Mouse (Mus musculus) stomach, embryonic 16.5 days (tissue): Measurements from ENCODE around the gene Iqce. TPM values are rescaled to one million over a fixed set of nuclear protein-coding genes. Genes with fewer than 3 reads are reported as not detected.

Experiments
- ATAC-seq: fragments of 200-750 bp; cut with Nextera tagmentation; 2 replicates; pipeline ENCODE4 v1.8.0; 2017; ENCODE audit warnings: moderate number of reproducible peaks, moderate TSS enrichment; ENCODE audit not compliant: insufficient read depth, low FRiP score
- H3K27ac ChIP-seq: fragments of 300-500 bp; sonication (generic); 2 replicates; pipeline ENCODE4 v1.5.1; 2014; ENCODE audit warnings: low read length
- H3K27me3 ChIP-seq: fragments of 300-500 bp; sonication (generic); 2 replicates; pipeline ENCODE4 v1.6.1; 2014; ENCODE audit warnings: low read length, control low read depth, mixed read lengths; ENCODE audit not compliant: control insufficient read depth, insufficient read depth
- H3K36me3 ChIP-seq: fragments of 300-500 bp; sonication (generic); 2 replicates; pipeline ENCODE4 v1.6.1; 2014; ENCODE audit warnings: low read length; ENCODE audit not compliant: control insufficient read depth, insufficient read depth
- H3K4me1 ChIP-seq: fragments of 300-500 bp; sonication (generic); 2 replicates; pipeline ENCODE4 v1.6.1; 2014; ENCODE audit warnings: low read length, control low read depth, mixed read lengths; ENCODE audit not compliant: control insufficient read depth, insufficient read depth
- H3K4me2 ChIP-seq: fragments of 300-500 bp; sonication (generic); 2 replicates; pipeline ENCODE4 v1.6.1; 2014; ENCODE audit warnings: low read depth, low read length, mixed read lengths
- H3K4me3 ChIP-seq: fragments of 300-500 bp; sonication (generic); replicated peaks from 2 replicates; pipeline ENCODE4 v1.5.1; 2014; ENCODE audit warnings: mild to moderate bottlenecking, low read length
- H3K9ac ChIP-seq: fragments of 300-500 bp; sonication (generic); 2 replicates; pipeline ENCODE4 v1.6.1; 2014; ENCODE audit warnings: low read length
- H3K9me3 ChIP-seq: fragments of 300-500 bp; sonication (generic); replicated peaks from 2 replicates; pipeline ENCODE4 v1.6.1; 2016; ENCODE audit warnings: low read length, control low read depth; ENCODE audit not compliant: control insufficient read depth
- WGBS: fragments of 180-500 bp; shearing (Covaris S2); extraction: QIAGEN DNeasy Blood & Tissue Kit; methylation state at CpG from one replicate; pipeline ENCODE4 v1.1.7; 2014; 5-methylcytosine and 5-hydroxymethylcytosine counted together
- polyA plus RNA-seq: library from polyadenylated mRNA; unstranded; fragments of >200 nt; fragmentation: Nextera tagmentation; extraction: Ambion mirVana; gene quantifications from 2 replicates; pipeline ENCODE4 v1.2.1, GENCODE M21; 2015

The Iqce gene
- polyA plus RNA-seq, 1 experiment from 2014 or later, result 21.1 TPM

- ATAC-seq, result no peak
- 1% methylated on average over 13 of the region's 13 CpGs for WGBS
- peak overlapping the region; percentile 95 for H3K4me3 ChIP-seq
- H3K27ac ChIP-seq, result peak overlapping the region; percentile 87
- no peaks in the 10 kb centered on the region for H3K9me3 ChIP-seq
- H3K4me2 ChIP-seq, result peak overlapping the region; percentile 89
- H3K9ac ChIP-seq, result peak overlapping the region; percentile 98
- no peaks in the 10 kb centered on the region for H3K36me3 ChIP-seq
- H3K4me1 ChIP-seq, result peaks cover 47% of the 10 kb centered on the region
- no peaks in the 10 kb centered on the region for H3K27me3 ChIP-seq
These were observed 54.2 kb downstream of the Iqce start for GRCm38 (mm10) chr5:140647821-140648518.

- Histone ChIP-seq H3K9me3 (no peaks in the 10 kb centered on the region), H3K4me3 (peak overlapping the region; percentile 95), H3K27me3 (no peaks in the 10 kb centered on the region), H3K36me3 (no peaks in the 10 kb centered on the region), H3K27ac (peak overlapping the region; percentile 87), H3K9ac (peak overlapping the region; percentile 98), H3K4me2 (peak overlapping the region; percentile 89), H3K4me1 (peaks cover 55% of the 10 kb centered on the region)
- ATAC-seq, result no peak
- 56% methylated on average over 13 of the region's 13 CpGs for WGBS
These were observed 55.0 kb downstream of the Iqce start for GRCm38 (mm10) chr5:140647031-140647760.

- Histone ChIP-seq H3K4me1 (peaks cover 65% of the 10 kb centered on the region), H3K9ac (peak overlapping the region; percentile 98; the same call in 1 of the 2 replicates), H3K9me3 (no peaks in the 10 kb centered on the region), H3K4me3 (0 out of 2 replicates have a peak overlapping the region, but pooled peaks have one; percentile 95), H3K27ac (no peak overlapping the region), H3K4me2 (peak overlapping the region; percentile 89), H3K36me3 (no peaks in the 10 kb centered on the region), H3K27me3 (no peaks in the 10 kb centered on the region)
- ATAC-seq, result no peak
- WGBS, result 89% methylated on average over 6 of the region's 6 CpGs
These were observed 56.0 kb downstream of the Iqce start for GRCm38 (mm10) chr5:140646171-140646570.

GRCm38 (mm10) chr5:140645454-140645853, 56.7 kb downstream of the Iqce start:
- Histone ChIP-seq H3K4me2 (no peak overlapping the region), H3K36me3 (no peaks in the 10 kb centered on the region), H3K4me1 (peaks cover 72% of the 10 kb centered on the region), H3K27ac (no peak overlapping the region; the same call in 1 of the 2 replicates), H3K9ac (no peak overlapping the region; the same call in 1 of the 2 replicates), H3K4me3 (no peak overlapping the region), H3K27me3 (no peaks in the 10 kb centered on the region), H3K9me3 (no peaks in the 10 kb centered on the region)
- ATAC-seq, result no peak
- WGBS, result 81% methylated on average over 4 of the region's 4 CpGs

DNA sequence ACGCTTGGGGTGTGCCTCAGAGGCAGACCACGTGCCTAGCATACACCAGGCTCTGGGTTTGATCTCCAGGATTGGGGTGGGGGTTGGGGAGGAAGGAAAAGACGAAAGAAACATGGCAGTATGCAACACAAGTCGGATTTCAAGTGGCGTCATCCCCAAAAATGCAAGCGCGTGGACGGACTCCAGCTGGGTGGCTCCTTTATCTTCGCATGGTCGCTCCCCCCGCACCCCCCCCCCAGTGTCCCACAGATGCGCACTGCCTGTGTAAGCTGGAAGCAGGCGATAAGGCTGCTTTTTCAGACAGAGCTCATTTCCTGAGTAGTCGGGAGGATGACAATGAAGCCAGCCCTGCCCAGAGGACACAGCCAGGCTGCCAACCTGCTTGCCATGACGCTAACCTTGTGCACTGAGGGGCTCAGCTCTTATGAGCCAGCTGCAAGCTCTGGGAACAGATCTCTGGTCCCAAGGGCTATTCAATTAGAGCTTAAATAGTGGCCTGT, 57.4 kb downstream of the Iqce start:
- H3K27ac ChIP-seq, result peak overlapping the region; percentile 41; the same call in 1 of the 2 replicates
- 67% methylated on average over 15 of the region's 15 CpGs for WGBS
- ATAC-seq, result no peak
- H3K9me3 ChIP-seq, result no peaks in the 10 kb centered on the region
- H3K27me3 ChIP-seq, result no peaks in the 10 kb centered on the region
- H3K9ac ChIP-seq, result no peak overlapping the region; the same call in 1 of the 2 replicates
- H3K4me3 ChIP-seq, result no peak overlapping the region
- H3K4me1 ChIP-seq, result peaks cover 72% of the 10 kb centered on the region
- H3K4me2 ChIP-seq, result peak overlapping the region; percentile 4; the same call in 1 of the 2 replicates
- H3K36me3 ChIP-seq, result no peaks in the 10 kb centered on the region

GRCm38 (mm10) chr5:140644263-140644662, 57.9 kb downstream of the Iqce start:
- H3K4me3 ChIP-seq, result no peak overlapping the region
- H3K36me3 ChIP-seq, result no peaks in the 10 kb centered on the region
- H3K9ac ChIP-seq, result no peak overlapping the region
- no peaks in the 10 kb centered on the region for H3K9me3 ChIP-seq
- H3K27ac ChIP-seq, result no peak overlapping the region; the same call in 1 of the 2 replicates
- 89% methylated on average over 6 of the region's 6 CpGs for WGBS
- no peaks in the 10 kb centered on the region for H3K27me3 ChIP-seq
- peaks cover 70% of the 10 kb centered on the region for H3K4me1 ChIP-seq
- no peak for ATAC-seq
- H3K4me2 ChIP-seq, result no peak overlapping the region

DNA sequence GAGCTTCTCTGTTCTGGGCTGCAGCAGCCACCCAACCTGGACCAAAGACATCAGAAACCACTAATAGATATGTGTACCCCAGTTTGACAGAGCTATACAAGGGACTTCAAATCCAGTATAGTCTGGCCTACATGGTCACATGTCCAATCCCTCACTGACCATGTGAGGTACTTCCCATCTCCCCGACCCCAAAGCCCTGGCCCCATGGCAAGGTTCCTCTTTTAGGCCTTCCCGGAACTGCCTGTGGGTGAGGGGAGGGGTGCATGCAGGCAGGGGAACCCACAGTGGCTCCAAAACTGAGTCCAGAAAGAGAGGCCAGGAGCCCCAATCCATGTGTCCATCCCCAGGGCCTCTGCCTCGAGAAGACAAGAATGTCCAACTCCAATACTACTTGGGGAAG, 60.1 kb downstream of the Iqce start:
- H3K4me1 ChIP-seq, result peaks cover 58% of the 10 kb centered on the region
- 0 out of 2 replicates have a peak, but pooled peaks cover 5% of the 10 kb centered on the region for H3K36me3 ChIP-seq
- H3K9me3 ChIP-seq, result no peaks in the 10 kb centered on the region
- no peak overlapping the region; the same call in 1 of the 2 replicates for H3K4me3 ChIP-seq
- no peaks in the 10 kb centered on the region for H3K27me3 ChIP-seq
- H3K27ac ChIP-seq, result peak overlapping the region; percentile 89
- H3K4me2 ChIP-seq, result peak overlapping the region; percentile 12; the same call in 1 of the 2 replicates
- WGBS, result 60% methylated on average over 3 of the region's 3 CpGs
- ATAC-seq, result no peak
- H3K9ac ChIP-seq, result peak overlapping the region; percentile 52

DNA sequence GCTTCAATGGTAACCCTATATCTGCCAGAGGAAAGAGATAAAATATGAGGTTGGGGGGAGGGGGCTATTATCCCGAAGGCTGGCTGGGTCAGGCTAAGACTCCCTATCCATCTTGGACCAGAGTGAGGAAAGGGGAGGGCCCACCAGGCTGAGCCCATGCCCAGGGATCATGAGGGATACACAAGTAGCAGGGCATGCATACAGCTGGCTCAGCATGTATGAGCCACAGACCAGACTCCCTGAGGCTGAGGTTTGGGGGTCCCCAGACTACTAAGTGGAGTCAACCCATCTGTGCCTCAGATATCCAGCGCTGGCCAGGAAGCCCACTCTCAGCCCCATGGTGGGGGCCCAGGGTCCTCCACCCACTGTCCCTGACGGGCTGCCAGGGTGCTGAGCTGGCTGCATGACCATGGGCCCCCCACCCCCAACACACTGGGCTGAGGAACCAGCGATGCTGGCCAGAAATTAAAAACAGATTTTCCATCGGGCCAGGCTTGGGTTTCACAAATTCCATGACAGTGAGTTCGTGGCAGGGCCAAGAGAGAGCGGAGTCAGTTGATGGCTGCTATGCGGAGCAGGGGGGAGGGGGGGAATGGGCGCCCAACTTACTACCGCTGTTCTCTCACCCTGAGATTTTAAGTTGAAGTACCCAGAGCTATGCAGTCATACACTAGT, 60.8 kb downstream of the Iqce start:
- H3K4me2 ChIP-seq, result peak overlapping the region; percentile 12; the same call in 1 of the 2 replicates
- WGBS, result 43% methylated on average over 10 of the region's 10 CpGs

More for the DNA sequence above, 60.8 kb downstream of the Iqce start:
- Histone ChIP-seq H3K9me3 (no peaks in the 10 kb centered on the region), H3K9ac (peak overlapping the region; percentile 52), H3K36me3 (0 out of 2 replicates have a peak, but pooled peaks cover 9% of the 10 kb centered on the region), H3K27ac (peak overlapping the region; percentile 89), H3K27me3 (no peaks in the 10 kb centered on the region), H3K4me3 (no peak overlapping the region; the same call in 1 of the 2 replicates), H3K4me1 (peaks cover 51% of the 10 kb centered on the region)
- peak; percentile 69 for ATAC-seq
